Mouse (Mus musculus): Measurements from ENCODE around the gene Gin1. TPM values are rescaled to one million over a fixed set of nuclear protein-coding genes. Genes with fewer than 3 reads are reported as not detected.

The Gin1 gene
- total RNA-seq, 2 experiments from 2014 or later, result 8.8 to 9.8 TPM

- no peak for DNase-seq (ENCODE audit: extremely low spot score in 1 of 2, low spot score in 1 of 2)
Observed at GRCm38 (mm10) chr1:97785685-97786393, 15.9 kb downstream of the Gin1 start.

GRCm38 (mm10) chr1:97787674-97788073, 17.7 kb downstream of the Gin1 start:
- no peak for DNase-seq (ENCODE audit: extremely low spot score in 1 of 2, low spot score in 1 of 2)

GRCm38 (mm10) chr1:97788490-97788889, 18.5 kb downstream of the Gin1 start:
- no peak for DNase-seq (ENCODE audit: extremely low spot score in 1 of 2, low spot score in 1 of 2)

DNA sequence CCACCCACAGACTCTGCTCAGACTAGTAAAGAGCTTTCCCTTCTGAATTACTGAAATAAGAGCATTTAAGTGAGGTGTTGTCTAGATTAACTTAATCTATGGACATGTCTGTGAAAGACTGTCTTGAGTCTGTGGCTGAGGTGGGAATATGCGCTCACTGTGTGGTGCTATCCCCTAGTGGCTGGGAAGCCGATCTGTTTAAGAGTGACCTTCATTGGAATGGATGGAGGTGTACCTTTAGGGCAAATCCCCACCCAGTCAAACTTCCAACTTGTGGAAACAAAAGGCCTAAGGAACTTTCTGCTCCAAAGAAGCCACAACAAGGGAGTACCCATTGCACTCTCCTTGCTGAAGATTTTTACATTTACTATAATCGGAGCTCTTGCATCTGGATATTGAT, 24.1 kb downstream of the Gin1 start:
- no peak for DNase-seq (ENCODE audit: extremely low spot score in 1 of 2, low spot score in 1 of 2)

DNA sequence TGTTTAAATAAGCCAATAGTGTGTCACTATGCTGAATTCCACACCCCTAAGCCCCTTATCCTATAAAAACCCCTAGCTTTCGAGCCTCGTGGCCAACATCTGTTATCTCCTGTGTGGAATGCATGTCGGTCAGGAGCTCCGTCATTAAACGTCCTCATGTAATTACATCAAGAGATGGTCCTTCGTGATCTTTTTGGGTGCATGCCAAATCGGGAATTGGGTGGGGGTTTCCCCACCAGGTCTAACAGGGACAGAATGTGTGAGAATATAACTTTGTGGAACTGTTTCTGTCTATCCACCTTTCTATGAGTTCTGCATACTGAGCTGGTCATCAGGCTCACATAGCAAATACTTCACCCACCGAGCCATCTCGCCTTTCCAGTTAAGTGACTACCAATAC, 26.0 kb downstream of the Gin1 start:
- no peak for DNase-seq (ENCODE audit: extremely low spot score in 1 of 2, low spot score in 1 of 2)

DNA sequence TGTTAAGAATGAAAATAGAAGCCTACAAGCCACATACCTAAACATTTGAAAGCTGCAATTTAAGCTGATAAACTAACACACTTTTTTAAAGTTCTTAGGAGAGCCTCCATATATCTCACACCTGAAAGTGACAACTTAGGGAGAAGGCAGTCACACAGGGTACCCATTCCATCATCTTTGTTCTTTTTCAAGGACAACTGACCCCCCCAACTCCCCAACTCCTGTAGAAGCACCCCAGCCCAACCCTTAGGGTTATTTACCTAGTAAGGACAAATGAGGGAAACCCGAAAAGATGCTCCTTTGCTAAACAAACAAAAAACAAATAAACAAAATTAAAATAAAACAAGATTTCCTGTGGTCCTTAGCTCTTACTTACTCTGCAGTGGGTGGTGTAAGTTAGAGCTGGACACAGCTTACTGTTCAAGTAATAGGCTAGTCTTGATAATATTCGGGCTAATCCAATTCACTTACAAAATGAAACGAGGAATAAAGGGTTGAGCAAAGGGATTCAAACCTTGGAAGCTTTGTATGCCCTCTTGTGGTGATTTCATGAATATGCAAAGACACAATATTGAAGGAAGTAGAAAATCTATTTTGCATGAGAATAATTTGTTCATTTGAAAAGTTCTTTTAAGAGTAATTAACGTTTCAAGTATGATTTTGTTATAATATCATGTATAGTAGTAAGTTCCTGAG, 32.4 kb downstream of the Gin1 start:
- no peak for DNase-seq (ENCODE audit: extremely low spot score in 1 of 2, low spot score in 1 of 2)

DNA sequence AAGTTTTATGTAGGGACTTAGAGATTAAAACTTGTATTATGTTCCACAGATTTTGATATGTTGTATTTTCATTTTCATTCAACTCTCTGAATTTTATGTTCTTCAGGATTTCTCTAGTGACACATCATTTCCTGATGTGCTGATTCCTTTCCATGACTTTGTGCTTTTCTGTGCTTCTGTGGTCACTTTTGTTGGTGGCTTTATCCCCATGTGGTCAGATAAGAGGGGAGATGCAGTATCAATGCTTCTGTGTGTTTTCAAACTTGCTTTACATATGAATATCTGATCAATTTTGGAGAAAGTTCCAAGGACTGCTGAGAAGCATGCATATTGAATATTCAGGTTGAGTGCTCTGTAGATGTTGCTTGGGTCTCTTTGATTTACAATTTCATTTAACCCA, 34.5 kb downstream of the Gin1 start:
- DNase-seq (ENCODE audit: extremely low spot score in 1 of 2, low spot score in 1 of 2), result no peak

DNA sequence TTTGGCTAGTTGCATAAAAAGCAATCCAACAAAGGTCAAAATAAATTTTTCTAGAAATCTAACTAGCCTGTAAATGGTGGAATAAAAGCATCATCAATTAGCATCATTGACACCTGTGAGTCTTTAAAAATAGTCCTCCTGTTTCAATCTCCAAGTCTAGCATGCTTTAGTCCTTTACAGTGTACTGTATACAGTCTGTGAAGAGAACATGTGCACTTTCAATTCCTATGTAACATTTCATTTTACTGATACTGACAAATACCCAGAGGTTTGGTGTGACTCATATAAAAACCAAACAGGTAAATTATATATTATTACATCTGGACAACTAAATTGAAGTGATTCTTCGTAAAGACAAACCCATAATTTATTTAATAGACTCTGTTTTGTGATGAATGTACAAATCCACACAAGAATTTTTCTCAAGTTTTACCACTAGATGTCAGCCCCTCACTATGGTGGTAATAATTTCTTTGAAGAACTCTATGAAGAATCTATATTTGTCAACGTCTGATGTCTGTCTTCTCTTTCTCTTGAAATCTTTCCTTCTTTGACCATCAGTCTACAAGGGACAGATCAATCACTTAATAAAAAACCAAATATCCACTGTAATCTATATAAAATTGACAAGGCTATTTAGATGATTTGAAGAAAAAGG, 39.4 kb downstream of the Gin1 start:
- DNase-seq (ENCODE audit: extremely low spot score in 1 of 2, low spot score in 1 of 2), result no peak

DNA sequence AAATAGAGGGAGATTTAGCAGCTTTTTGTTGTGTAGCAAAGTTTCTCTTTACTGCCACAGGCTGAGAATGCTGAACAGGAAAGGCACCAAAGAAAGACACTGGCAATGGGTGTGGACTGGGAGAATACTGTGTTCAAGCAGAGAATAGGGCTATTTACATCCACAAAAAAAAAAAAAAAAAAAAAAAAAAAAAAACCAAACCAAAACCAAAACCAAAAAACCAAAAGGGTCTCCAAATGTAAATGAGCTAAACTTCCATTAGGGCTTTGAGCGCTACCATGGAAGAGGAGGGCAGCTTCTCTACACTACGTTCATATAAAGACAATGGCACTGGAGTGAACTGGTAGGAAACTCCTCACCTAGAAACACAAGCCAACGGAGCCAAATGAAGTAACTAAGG, 51.3 kb downstream of the Gin1 start:
- DNase-seq (ENCODE audit: extremely low spot score in 1 of 2, low spot score in 1 of 2), result no peak

GRCm38 (mm10) chr1:97822203-97822602, 52.2 kb downstream of the Gin1 start:
- no peak for DNase-seq (ENCODE audit: extremely low spot score in 1 of 2, low spot score in 1 of 2)

- DNase-seq (ENCODE audit: extremely low spot score in 1 of 2, low spot score in 1 of 2), result no peak
Observed at GRCm38 (mm10) chr1:97822904-97823303, 52.9 kb downstream of the Gin1 start.

DNA sequence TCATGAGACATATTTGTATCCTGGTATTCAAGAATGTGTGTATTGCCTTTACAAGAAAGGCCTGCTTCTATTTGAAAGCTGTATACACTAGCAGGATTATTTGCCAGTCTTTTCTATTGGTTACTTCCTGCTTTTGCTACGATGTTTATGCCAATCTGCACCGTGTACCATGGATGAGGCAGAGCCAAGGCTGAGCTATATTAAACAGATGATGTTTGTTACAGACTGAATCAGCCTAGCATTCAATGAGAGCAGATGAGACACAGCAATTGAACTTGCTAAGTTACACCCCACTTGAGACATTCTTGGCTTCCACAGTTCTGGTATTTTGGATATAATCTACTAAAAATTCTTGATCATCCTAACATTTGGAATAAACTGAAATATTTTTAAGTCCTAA, 57.6 kb downstream of the Gin1 start:
- no peak for DNase-seq (ENCODE audit: extremely low spot score in 1 of 2, low spot score in 1 of 2)

DNA sequence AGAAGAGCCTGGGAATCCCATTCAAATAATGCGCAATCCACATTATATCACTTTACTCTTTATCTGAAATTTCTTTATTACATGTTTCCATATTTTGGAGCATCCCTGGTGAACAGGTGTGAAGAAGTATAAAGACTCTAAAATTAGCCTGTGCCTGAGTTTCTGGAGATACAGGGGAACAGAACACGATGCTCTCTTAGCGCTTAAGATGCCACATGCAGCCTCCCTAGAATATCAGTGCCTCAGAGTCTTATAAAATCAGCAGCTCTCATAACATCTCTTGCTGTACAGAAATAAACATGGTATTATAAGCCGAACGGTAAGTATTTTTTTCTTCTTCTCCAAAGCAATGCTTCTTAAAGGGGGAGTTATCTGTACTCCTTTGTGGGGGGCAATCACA, 58.1 kb downstream of the Gin1 start:
- no peak for DNase-seq (ENCODE audit: extremely low spot score in 1 of 2, low spot score in 1 of 2)

DNA sequence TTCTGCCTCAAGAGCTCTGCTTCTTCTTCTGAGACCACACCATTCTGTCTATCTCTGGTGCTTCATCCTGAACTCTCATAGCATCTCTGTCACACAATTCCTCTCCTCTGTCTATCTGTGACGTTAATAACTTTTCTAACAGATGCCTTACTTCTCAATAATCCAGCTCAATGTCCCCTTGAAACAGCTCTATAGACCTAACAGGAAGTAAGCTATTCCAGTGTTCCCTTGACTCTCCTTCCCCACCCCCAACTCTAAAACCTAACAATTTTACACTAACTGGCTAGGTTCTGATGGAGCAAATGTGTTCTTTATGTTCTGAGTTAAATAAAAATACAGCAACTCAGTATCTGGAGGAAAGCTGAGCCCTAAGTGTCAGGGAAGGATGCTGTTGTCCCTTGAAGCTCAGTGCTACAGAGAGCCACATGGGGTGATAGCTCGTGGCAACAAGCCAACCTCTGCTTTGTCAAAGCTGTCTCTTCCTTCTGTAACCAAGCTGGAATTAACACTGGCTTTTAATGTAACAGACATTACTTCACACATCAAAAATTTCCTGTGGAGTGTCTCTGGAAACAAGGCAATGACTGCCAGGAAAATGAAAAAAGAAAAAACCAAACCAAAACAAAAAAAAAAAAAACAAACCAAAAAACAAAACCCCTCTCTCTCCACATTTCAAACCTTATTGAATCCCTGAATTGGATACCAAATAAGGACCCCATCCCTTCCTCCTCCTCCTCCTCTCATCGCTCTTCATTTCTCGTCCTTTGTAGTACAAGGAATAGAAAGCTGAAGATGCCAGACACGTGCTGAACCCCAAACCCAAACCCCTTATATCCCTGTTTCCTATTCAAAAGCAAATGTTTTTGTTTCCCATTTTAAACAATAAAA, 63.7 kb downstream of the Gin1 start:
- DNase-seq (ENCODE audit: extremely low spot score in 1 of 2, low spot score in 1 of 2), result peak in 1 of 2 experiments; percentile 24

DNA sequence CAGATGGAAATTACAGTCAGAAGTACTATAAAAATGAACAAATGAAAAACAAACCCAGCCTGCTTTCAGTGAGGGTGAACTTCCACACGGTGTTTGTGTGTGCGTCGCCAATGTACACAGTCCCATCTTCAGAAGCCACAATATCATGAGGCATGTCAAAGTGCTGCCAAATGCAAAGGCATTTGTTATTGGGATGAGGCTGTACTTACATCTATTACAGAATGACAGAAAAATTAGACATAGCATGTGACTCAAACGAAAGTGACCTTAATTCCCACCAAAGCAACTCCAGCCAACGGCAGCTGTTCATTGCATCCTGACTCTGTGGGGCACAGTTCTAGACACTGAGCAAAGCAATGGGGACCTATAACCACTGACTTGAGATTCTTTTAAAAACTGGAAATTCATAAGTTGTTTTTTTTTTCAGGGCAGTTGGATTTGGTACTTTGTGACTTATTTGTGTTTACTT, 64.4 kb downstream of the Gin1 start:
- no peak for DNase-seq (ENCODE audit: extremely low spot score in 1 of 2, low spot score in 1 of 2)

Other genes starting within 250 kb of the Gin1 start
- 10 to 100 TPM; 41.7 to 48.0 TPM for gene D1Ertd622e, start 108.1 kb upstream of the Gin1 start, total RNA-seq (2021)
- 10 to 100 TPM; 14.1 to 21.0 TPM for gene Ppip5k2, start 239 bp downstream of the Gin1 start, total RNA-seq (2021)

Measured in layer of hippocampus, postnatal 25 days (tissue).